Mouse (Mus musculus) heart, postnatal 4 days (tissue): ENCODE measurements at regions not wholly inside any gene's neighbourhood (a gene's known extent, or its start where the extent isn't known, plus 50 kb on each side); places are given as distances from the start of the nearest gene placed in this dataset.

ENCODE experiments used
- DNase-seq: peaks from one replicate; pipeline ENCODE4 v3.0.0; 2021

GRCm38 (mm10) chr10:98840957-98841831 lies 73.0 kb upstream of the Atp2b1 start:
- DNase-seq, result no peak

- DNase-seq, result no peak
Observed at GRCm38 (mm10) chr10:98841860-98842259, 72.3 kb upstream of the Atp2b1 start.

GRCm38 (mm10) chr10:98842721-98843120 lies 71.5 kb upstream of the Atp2b1 start:
- no peak for DNase-seq

GRCm38 (mm10) chr10:98849851-98850250 lies 64.4 kb upstream of the Atp2b1 start:
- DNase-seq, result no peak

- DNase-seq, result peak; percentile 72
Observed at GRCm38 (mm10) chr10:98857395-98857794, 56.8 kb upstream of the Atp2b1 start.

- no peak for DNase-seq
Observed at GRCm38 (mm10) chr10:98861521-98861920, 52.7 kb upstream of the Atp2b1 start.

GRCm38 (mm10) chr10:98862712-98863111 lies 51.5 kb upstream of the Atp2b1 start:
- no peak for DNase-seq

- no peak for DNase-seq
Observed at GRCm38 (mm10) chr10:98864384-98864783, 49.8 kb upstream of the Atp2b1 start.
